Mouse (Mus musculus): Measurements from ENCODE around the gene Dzip1l.

Gene Dzip1l

DNA sequence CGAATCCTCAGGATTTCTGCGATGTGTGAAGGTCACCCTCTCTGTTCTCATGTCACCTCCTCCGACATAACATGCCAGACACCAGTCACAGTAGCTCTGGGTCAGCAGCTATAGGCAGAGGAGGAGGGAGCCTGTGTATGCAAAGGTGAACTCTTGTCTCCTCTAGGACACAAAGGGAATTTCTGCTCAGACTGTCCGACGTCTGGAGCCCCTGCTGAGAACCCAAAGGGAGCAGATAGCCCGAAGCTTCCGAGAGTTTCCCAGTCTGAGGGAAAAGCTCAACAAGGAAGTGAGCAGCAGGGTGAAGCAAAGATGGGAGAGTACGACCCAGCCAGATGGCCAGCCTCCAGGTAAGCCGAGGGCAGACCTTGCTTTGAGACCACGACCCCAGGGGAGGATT, 31.5 kb downstream of the Dzip1l start:
- DNase-seq (ENCODE audit: extremely low spot score), result no peak

DNA sequence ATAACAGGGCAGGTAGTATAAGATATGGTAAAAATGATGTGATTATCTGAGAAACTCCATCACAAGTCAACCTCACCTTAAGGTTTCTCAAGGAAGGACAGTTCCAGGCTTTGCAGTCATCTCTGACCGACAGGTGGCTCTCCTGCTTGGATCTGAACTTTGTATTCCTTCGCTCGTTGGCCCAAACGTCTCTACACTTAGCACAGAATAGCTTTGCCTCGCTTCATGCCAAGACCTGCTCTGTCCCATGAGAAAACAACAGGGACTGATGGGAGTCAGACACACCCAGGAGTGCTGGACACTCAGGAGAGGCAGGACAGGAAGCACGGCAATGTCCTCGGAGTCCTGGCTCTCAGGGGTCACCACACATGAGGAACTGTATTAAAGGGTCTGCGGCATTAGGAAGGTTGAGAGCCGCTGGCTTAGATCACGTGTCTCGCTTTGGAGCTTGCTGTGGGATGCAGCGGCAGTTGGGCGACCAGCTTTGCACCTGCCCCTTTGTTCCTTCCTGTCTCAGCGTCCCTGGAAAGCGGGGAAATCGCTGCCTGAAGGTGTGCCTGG, 32.4 kb downstream of the Dzip1l start:
- DNase-seq (ENCODE audit: extremely low spot score), result no peak

DNA sequence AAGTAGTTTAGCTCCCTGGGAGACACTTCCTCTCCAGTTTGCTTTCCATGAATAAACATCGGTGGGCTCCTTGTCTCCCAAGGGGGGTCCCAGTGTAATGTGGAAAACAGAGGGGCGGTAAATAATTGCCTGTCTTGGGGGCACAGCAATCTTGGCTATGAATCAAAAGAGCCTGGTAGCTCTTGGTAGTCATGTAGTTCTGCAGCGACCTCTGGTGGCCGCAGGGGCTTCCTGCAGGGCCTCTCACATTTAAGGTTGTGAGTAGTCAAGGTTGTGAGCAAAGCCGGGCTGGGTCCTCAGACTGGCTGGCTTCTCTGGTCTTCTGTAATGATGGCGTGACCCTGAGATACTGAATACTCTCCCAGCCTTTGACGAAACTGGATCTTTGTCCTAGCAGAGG, 33.1 kb downstream of the Dzip1l start:
- DNase-seq (ENCODE audit: extremely low spot score), result peak; percentile 76

- DNase-seq (ENCODE audit: extremely low spot score), result no peak
Measured at GRCm38 (mm10) chr9:99662887-99663286, 33.6 kb downstream of the Dzip1l start.

DNA sequence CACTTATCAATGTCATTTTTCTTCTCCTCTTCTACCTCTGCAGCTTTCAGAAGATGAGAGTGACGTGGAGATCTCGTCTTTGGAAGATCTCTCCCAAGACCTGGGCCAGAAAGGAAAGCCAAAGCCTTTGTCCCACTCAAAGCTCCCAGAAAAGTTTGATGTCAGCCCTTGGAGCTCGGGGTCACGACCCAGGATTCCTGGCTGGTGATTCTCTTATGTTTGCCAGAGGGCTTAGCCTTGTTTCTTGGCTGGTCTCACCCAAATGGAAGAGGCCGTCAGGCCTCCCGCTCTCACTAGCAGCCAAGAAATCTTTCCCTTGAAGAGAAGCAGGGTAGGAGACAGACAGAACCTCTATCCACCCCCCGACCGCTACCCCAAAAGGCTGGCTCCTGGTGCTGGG, 38.3 kb downstream of the Dzip1l start:
- DNase-seq (ENCODE audit: extremely low spot score), result peak; percentile 12

- no peak for DNase-seq (ENCODE audit: extremely low spot score)
Measured at GRCm38 (mm10) chr9:99671603-99672002, 42.3 kb downstream of the Dzip1l start.

DNA sequence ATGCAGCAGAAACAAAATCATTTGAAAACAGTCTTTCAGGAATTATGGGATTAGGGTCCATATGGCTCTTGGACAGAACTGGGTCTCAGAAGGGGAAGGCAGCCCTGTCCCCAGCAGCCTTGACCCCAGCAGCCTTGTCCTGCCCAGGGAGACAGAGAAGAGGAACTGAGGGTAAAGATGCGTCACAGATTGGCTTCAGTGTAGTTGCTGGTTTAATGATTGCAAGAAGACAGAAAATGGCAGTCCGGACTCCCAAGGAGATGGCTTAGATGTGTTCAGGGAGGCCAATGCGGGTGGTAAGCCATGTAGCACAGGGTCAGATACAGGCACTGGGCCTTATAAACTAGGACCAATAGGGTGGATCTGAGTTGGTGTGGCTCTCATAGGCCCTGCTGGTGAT, 46.4 kb downstream of the Dzip1l start:
- no peak for DNase-seq (ENCODE audit: extremely low spot score)

DNA sequence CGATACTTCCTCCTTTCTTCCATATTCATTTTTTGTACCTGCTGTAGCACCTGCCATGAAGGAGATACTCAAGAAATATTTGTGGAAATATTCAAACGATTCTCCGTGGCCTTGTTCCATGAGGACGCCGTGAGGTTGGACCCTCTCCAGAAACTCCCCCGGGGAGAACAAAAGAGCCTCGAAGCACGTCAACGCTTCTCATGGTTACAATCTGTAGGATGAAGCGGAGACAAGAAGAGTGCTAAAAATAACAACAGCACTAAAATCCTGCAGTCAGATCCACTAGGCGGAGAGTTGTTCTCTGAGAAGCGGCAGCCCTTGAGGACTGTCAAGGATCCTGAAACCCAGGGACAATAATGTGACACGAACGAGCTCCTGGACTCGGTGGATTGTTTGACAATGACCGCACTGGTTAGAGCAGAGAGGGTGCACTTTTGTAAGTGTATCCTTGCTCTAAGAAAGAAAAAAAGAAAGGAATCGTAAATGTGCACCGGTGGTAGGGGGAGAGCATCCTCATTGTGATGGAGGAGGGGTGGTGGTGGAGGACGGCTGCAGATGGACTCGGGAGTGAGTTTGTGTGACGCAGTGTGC, 52.8 kb downstream of the Dzip1l start:
- no peak for DNase-seq (ENCODE audit: extremely low spot score)

GRCm38 (mm10) chr9:99685061-99685521, 55.8 kb downstream of the Dzip1l start:
- no peak for DNase-seq (ENCODE audit: extremely low spot score)

GRCm38 (mm10) chr9:99685536-99686231, 56.4 kb downstream of the Dzip1l start:
- DNase-seq (ENCODE audit: extremely low spot score), result no peak

DNA sequence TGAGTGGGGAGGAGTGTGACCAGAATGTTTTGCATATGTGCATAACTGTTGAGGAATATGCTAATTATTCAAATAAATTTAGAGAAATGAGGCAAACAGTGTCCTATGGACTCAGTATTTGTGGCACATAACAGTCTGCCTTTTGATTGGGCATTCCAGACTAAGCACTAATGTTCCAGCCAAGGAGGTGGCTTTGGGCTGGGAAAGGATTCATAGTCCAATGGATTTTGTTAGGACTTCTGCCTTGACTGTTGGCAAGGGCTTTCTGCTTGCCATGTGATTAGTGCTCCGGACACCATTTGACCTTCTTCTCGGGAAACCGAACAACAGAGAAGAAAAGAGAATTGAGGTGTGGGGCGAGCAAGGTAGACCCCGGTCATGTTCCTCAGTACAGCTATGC, 60.5 kb downstream of the Dzip1l start:
- no peak for DNase-seq (ENCODE audit: extremely low spot score)

DNA sequence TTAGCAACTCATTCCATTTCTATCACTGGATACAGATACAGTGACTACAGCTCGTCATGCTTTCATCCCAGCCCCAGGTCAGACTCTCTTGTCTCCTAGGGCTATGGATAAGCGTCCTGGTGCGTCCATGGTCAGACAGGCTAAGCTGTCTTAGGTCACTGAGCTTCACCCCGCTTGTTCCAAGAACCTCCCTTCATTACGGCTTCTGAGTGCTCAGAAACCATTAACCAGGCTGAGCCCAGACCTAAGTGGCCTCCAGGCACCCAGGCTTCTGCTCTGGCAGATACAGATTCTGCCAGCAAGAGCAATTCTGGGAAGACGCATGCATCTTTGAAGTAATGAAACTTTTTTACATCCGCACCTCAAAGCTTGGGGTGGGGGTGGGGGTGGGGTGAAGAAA, 61.1 kb downstream of the Dzip1l start:
- DNase-seq (ENCODE audit: extremely low spot score), result no peak

DNA sequence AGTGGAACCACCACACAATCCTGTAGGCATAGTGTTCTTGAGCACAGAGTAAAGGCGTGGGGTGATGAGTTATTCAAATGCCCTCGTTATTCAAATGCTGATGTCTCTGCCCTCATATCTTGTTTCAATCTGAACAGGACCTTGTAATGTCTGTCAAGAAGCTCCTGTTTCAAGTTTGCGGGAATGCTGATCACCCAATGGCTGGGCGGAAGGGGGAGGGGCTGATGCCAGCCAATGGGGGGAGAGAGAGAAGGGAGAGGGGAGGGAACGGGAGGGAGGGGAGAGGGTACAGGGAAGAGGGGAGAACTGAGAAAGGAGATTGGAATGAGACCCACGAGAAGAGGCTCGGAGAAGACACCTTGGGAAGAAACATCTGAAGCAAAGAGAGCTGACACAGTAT, 65.7 kb downstream of the Dzip1l start:
- peak; percentile 21 for DNase-seq (ENCODE audit: extremely low spot score)

DNA sequence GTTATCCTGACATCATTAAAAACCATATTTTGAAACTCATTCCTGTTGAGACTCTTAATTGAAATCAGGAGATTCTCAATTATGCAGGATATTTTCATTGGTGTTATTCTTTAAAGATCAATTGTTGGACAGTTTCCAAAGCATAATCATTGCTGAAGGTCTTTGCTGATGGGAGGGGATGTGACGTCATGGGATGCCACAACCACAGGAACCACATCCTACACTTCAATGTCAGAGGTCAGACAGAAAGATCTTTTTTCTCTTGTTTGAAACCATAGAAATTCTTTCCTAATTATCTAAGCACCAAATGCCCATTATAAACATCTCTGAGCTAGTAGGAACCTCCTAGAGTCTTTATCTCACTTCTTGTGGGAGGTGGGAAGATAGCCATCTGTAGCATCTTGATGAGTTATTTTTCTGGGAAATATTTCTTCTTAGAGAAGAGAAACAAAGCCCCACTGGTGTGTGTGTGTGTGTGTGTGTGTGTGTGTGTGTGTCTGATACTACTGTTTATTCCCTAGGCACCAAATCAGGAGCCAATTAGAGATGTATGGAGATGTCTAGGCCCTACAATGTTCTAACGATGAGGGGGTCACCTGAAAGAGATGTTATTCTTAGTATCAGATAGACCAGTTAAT, 70.6 kb downstream of the Dzip1l start:
- DNase-seq (ENCODE audit: extremely low spot score), result no peak

- DNase-seq (ENCODE audit: extremely low spot score), result no peak
Measured at GRCm38 (mm10) chr9:99701187-99701586, 71.9 kb downstream of the Dzip1l start.

DNA sequence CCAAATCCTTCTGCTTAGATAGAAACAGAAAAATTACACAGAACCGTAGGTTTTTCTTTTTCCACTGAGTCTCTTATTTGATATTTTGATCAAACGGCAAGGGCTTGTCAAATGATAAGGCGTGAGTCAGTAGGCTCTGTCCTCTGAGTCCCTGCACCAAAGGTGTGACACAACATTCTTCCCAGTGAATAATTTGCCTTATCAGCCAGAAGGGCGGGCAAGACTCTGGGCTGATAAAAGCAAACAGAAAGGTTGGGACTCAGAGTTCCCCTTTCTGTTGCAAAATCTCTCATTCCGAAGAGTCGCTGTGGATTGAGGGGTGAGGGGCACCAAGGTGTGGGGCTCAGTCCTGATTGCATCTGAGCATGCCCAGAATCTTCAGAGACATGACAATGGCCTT, 72.9 kb downstream of the Dzip1l start:
- no peak for DNase-seq (ENCODE audit: extremely low spot score)

GRCm38 (mm10) chr9:99703711-99704110, 74.4 kb downstream of the Dzip1l start:
- no peak for DNase-seq (ENCODE audit: extremely low spot score)

GRCm38 (mm10) chr9:99706264-99706663, 77.0 kb downstream of the Dzip1l start:
- no peak for DNase-seq (ENCODE audit: extremely low spot score)

- no peak for DNase-seq (ENCODE audit: extremely low spot score)
Measured at GRCm38 (mm10) chr9:99707425-99708126, 78.3 kb downstream of the Dzip1l start.

DNA sequence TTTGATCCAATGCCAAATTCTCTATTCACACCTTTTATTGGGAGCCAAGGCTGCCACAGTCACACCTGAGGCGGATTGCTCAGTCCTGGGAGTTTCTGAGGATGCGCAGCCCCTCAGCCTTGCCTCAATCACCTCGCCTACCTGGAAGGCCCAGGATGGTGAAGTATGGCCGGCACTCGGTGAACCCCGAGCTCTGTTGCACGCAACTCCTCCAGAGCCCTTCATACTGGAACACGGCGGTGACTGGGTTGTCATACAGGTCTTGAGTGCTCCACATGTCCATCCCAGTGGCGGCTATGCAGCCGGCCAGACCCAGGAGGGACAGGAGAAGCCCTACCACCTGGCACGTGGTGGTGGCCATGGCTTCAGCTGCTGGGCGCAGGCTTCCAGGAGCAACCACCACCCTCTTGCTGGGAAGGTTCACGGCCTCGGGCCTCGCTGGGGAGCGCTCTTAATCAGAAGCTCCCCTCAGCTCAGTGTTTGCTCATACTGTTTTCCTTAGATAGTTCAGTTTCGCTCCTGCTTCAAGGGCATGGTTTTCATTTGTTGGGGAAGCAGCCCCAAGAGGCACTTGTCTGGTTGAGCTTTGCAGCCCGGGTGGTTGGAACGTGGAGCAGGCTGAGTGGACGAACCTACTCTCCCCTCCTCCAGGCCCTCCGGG, 80.4 kb downstream of the Dzip1l start:
- DNase-seq (ENCODE audit: extremely low spot score), result no peak

- no peak for DNase-seq (ENCODE audit: extremely low spot score)
Measured at GRCm38 (mm10) chr9:99710297-99710696, 81.0 kb downstream of the Dzip1l start.

DNA sequence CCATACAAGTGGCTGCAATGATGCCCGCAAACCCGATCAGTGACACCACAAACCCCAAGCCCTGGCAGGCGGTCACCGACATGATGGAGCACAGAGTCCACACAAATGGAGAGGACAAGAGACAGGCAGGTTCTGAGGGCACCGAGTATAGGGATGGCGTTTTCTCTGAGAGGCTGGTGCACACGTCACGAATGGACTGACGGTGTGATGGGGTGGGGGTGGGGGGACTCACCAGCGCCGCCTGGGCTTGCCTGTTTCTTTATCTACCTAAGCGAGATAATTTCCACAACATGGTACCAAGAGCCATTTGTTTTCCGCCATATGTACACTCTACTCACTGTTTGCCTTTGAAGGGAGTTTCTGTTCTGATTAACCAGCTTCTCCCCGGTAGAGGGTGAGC, 87.8 kb downstream of the Dzip1l start, which contains the start of gene Cldn18:
Gene Cldn18 (minus strand): TSS at position 134 of the 400 bp plus-strand sequence.
- no peak for DNase-seq (ENCODE audit: extremely low spot score)
